Mouse (Mus musculus) embryonic facial prominence, embryonic 11.5 days (tissue): Measurements from ENCODE around the gene Gm47841. TPM values are rescaled to one million over a fixed set of nuclear protein-coding genes. Genes with fewer than 3 reads are reported as not detected.
A peak's percentile ranks its signal among the peaks of the same experiment; 100 is the strongest.

Experiments
- ATAC-seq: fragments of 200-750 bp; cut with Nextera tagmentation; replicated peaks from 2 replicates; pipeline ENCODE4 v1.8.0; 2017; ENCODE audit warnings: low read depth; ENCODE audit not compliant: insufficient number of reproducible peaks, low FRiP score, low TSS enrichment
- DNase-seq: peaks from one replicate; pipeline ENCODE4 v3.0.0-alpha.2; 2015; ENCODE audit warnings: low spot score
- H3K27ac ChIP-seq: fragments of 300-500 bp; sonication (generic); replicated peaks from 2 replicates; pipeline ENCODE4 v1.5.1; 2014; ENCODE audit warnings: mild to moderate bottlenecking, low read depth, low read length, control low read depth
- H3K27me3 ChIP-seq: fragments of 300-500 bp; sonication (generic); 2 replicates; pipeline ENCODE4 v1.6.1; 2014; ENCODE audit warnings: mild to moderate bottlenecking, low read length, moderate library complexity, mixed read lengths; ENCODE audit not compliant: control insufficient read depth, insufficient read depth
- H3K36me3 ChIP-seq: fragments of 300-500 bp; sonication (generic); replicated peaks from 2 replicates; pipeline ENCODE4 v1.6.1; 2014; ENCODE audit warnings: low read depth, mild to moderate bottlenecking, low read length, moderate library complexity, mixed read lengths; ENCODE audit not compliant: control insufficient read depth, insufficient read depth
- H3K4me1 ChIP-seq: fragments of 300-500 bp; sonication (generic); 2 replicates; pipeline ENCODE4 v1.6.1; 2014; ENCODE audit warnings: low read length, mixed read lengths; ENCODE audit not compliant: control insufficient read depth, insufficient read depth
- H3K4me2 ChIP-seq: fragments of 300-500 bp; sonication (generic); 2 replicates; pipeline ENCODE4 v1.6.1; 2014; ENCODE audit warnings: low read depth, mild to moderate bottlenecking, control low read depth, low read length, moderate library complexity
- H3K4me3 ChIP-seq: fragments of 300-500 bp; sonication (generic); 2 replicates; pipeline ENCODE4 v1.5.1; 2014; ENCODE audit warnings: low read depth, low read length, control low read depth
- H3K9ac ChIP-seq: fragments of 300-500 bp; sonication (generic); replicated peaks from 2 replicates; pipeline ENCODE4 v1.6.1; 2014; ENCODE audit warnings: mild to moderate bottlenecking, control low read depth, low read length
- H3K9me3 ChIP-seq: fragments of 300-500 bp; sonication (generic); replicated peaks from 2 replicates; pipeline ENCODE4 v1.6.1; 2016; ENCODE audit warnings: mild to moderate bottlenecking, low read length, inconsistent platforms, mixed read lengths; ENCODE audit not compliant: control insufficient read depth
- WGBS: fragments of 180-500 bp; shearing (Covaris S2); extraction: QIAGEN DNeasy Blood & Tissue Kit; methylation state at CpG from one replicate; pipeline ENCODE4 v1.1.7; 2014; 5-methylcytosine and 5-hydroxymethylcytosine counted together
- polyA plus RNA-seq: library from polyadenylated mRNA; unstranded; fragments of >200 nt; fragmentation: Nextera tagmentation; extraction: Ambion mirVana; gene quantifications from 2 replicates; pipeline ENCODE4 v1.2.1, GENCODE M21; 2014

Gene Gm47841
- polyA plus RNA-seq, 1 experiment from 2014 or later, result not detected

- no peak overlapping the region for H3K4me3 ChIP-seq
- ATAC-seq (no peak), DNase-seq (no peak)
- peaks cover 33% of the 10 kb centered on the region for H3K27me3 ChIP-seq
- no peak overlapping the region for H3K9ac ChIP-seq
- no peak overlapping the region for H3K4me2 ChIP-seq
- WGBS, result 46% methylated on average over 5 of the region's 5 CpGs
- H3K36me3 ChIP-seq, result no peaks in the 10 kb centered on the region
- H3K4me1 ChIP-seq, result peaks cover 13% of the 10 kb centered on the region
- H3K9me3 ChIP-seq, result no peaks in the 10 kb centered on the region; the same call in 1 of the 2 replicates
- no peak overlapping the region for H3K27ac ChIP-seq
Observed at GRCm38 (mm10) chr15:101048338-101048896, 1.2 kb upstream of the Gm47841 start.

- ATAC-seq, result 0 out of 2 replicates have a peak, but pooled peaks have one; percentile 32
- under 1% methylated on average over 57 of the region's 77 CpGs for WGBS
- peaks cover 9% of the 10 kb centered on the region; the same call in 1 of the 2 replicates for H3K4me1 ChIP-seq
Observed at GRCm38 (mm10) chr15:101046527-101047193, 537 bp downstream of the Gm47841 start.

GRCm38 (mm10) chr15:101046039-101046526 is 1.1 kb downstream of the Gm47841 start:
- Histone ChIP-seq H3K9ac (peak overlapping the region; percentile 52), H3K27ac (no peak overlapping the region), H3K4me2 (peak overlapping the region; percentile 94), H3K27me3 (peaks cover 24% of the 10 kb centered on the region), H3K4me1 (peaks cover 9% of the 10 kb centered on the region; the same call in 1 of the 2 replicates), H3K36me3 (no peaks in the 10 kb centered on the region), H3K9me3 (no peaks in the 10 kb centered on the region), H3K4me3 (peak overlapping the region; percentile 37)
- 0 out of 2 replicates have a peak, but pooled peaks have one; percentile 7 for ATAC-seq
- no peak for DNase-seq
- 1% methylated on average over 43 of the region's 43 CpGs for WGBS

More at GRCm38 (mm10) chr15:101046527-101047193, 537 bp downstream of the Gm47841 start:
- Histone ChIP-seq H3K27ac (no peak overlapping the region), H3K36me3 (no peaks in the 10 kb centered on the region), H3K4me3 (peak overlapping the region; percentile 37), H3K9me3 (no peaks in the 10 kb centered on the region), H3K4me2 (peak overlapping the region; percentile 94), H3K27me3 (peaks cover 24% of the 10 kb centered on the region), H3K9ac (peak overlapping the region; percentile 52)
- DNase-seq, result peak; percentile 37

GRCm38 (mm10) chr15:101044531-101044930 is 2.7 kb downstream of the Gm47841 start:
- no peaks in the 10 kb centered on the region for H3K9me3 ChIP-seq
- ATAC-seq, result no peak
- H3K4me3 ChIP-seq, result no peak overlapping the region
- H3K27ac ChIP-seq, result no peak overlapping the region
- H3K27me3 ChIP-seq, result peaks cover 24% of the 10 kb centered on the region
- H3K9ac ChIP-seq, result no peak overlapping the region
- H3K4me2 ChIP-seq, result no peak overlapping the region
- peaks cover 9% of the 10 kb centered on the region; the same call in 1 of the 2 replicates for H3K4me1 ChIP-seq
- no peaks in the 10 kb centered on the region for H3K36me3 ChIP-seq
- 25% methylated on average over 6 of the region's 6 CpGs for WGBS
- DNase-seq, result no peak

- 23% methylated on average over 6 of the region's 6 CpGs for WGBS
- no peak overlapping the region for H3K4me2 ChIP-seq
- no peak overlapping the region for H3K4me3 ChIP-seq
- H3K9me3 ChIP-seq, result no peaks in the 10 kb centered on the region
- H3K36me3 ChIP-seq, result no peaks in the 10 kb centered on the region
- no peak overlapping the region for H3K27ac ChIP-seq
- no peak overlapping the region for H3K9ac ChIP-seq
- peaks cover 22% of the 10 kb centered on the region for H3K27me3 ChIP-seq
- ATAC-seq (no peak), DNase-seq (peak; percentile 80)
- peaks cover 9% of the 10 kb centered on the region; the same call in 1 of the 2 replicates for H3K4me1 ChIP-seq
Observed at GRCm38 (mm10) chr15:101042613-101043012, 4.6 kb downstream of the Gm47841 start.

GRCm38 (mm10) chr15:101041966-101042365 is 5.2 kb downstream of the Gm47841 start:
- H3K27me3 ChIP-seq, result peaks cover 16% of the 10 kb centered on the region
- WGBS, result 67% methylated on average over 6 of the region's 6 CpGs
- no peak overlapping the region for H3K27ac ChIP-seq
- H3K9me3 ChIP-seq, result no peaks in the 10 kb centered on the region
- no peak overlapping the region for H3K9ac ChIP-seq
- DNase-seq, result no peak
- no peak for ATAC-seq
- no peak overlapping the region for H3K4me2 ChIP-seq
- no peak overlapping the region for H3K4me3 ChIP-seq
- no peaks in the 10 kb centered on the region for H3K36me3 ChIP-seq
- peaks cover 7% of the 10 kb centered on the region; the same call in 1 of the 2 replicates for H3K4me1 ChIP-seq

GRCm38 (mm10) chr15:101039651-101040050 is 7.5 kb downstream of the Gm47841 start:
- H3K36me3 ChIP-seq, result no peaks in the 10 kb centered on the region
- peaks cover 5% of the 10 kb centered on the region for H3K27me3 ChIP-seq
- no peaks in the 10 kb centered on the region for H3K9me3 ChIP-seq
- no peak overlapping the region for H3K27ac ChIP-seq
- no peak for ATAC-seq
- no peaks in the 10 kb centered on the region for H3K4me1 ChIP-seq
- WGBS, result 65% methylated on average over 17 of the region's 17 CpGs
- H3K4me3 ChIP-seq, result no peak overlapping the region
- no peak overlapping the region for H3K9ac ChIP-seq
- H3K4me2 ChIP-seq, result no peak overlapping the region
- DNase-seq, result no peak

- H3K4me2 ChIP-seq, result no peak overlapping the region
Observed at GRCm38 (mm10) chr15:101028960-101029359, 18.2 kb downstream of the Gm47841 start.

More at GRCm38 (mm10) chr15:101028960-101029359, 18.2 kb downstream of the Gm47841 start:
- no peaks in the 10 kb centered on the region for H3K9me3 ChIP-seq
- ATAC-seq (no peak), DNase-seq (no peak)
- no peak overlapping the region for H3K4me3 ChIP-seq
- H3K36me3 ChIP-seq, result no peaks in the 10 kb centered on the region
- no peaks in the 10 kb centered on the region for H3K4me1 ChIP-seq
- H3K9ac ChIP-seq, result no peak overlapping the region
- 35% methylated on average over 2 of the region's 2 CpGs for WGBS
- no peak overlapping the region for H3K27ac ChIP-seq
- no peaks in the 10 kb centered on the region for H3K27me3 ChIP-seq
